Mouse (Mus musculus) CH12.LX (cell line): ENCODE measurements around the gene Tmc5. TPM values are rescaled to one million over a fixed set of nuclear protein-coding genes. Genes with fewer than 3 reads are reported as not detected.

Source experiments
- DNase-seq: peaks from one replicate; pipeline ENCODE4 v3.0.0-alpha.2; 2013; ENCODE audit errors: extremely low read depth
- H3K27ac ChIP-seq: 2 replicates; pipeline ENCODE4 v1.5.1; 2012; ENCODE audit warnings: low read depth, mild to moderate bottlenecking, control low read depth, moderate library complexity; ENCODE audit not compliant: insufficient read depth
- H3K27me3 ChIP-seq: replicated peaks from 2 replicates; pipeline ENCODE3; 2012; ENCODE audit warnings: inconsistent platforms
- H3K36me3 ChIP-seq, 2 experiments: replicated peaks in 1 of 2; 2 replicates each; pipeline versions ENCODE3 to v1.6.1; 2012; ENCODE audit warnings: inconsistent platforms in 1 of 2, low read length in 1 of 2, mild to moderate bottlenecking in 1 of 2, mixed read lengths in 1 of 2, moderate library complexity in 1 of 2; ENCODE audit not compliant: control insufficient read depth in 1 of 2, insufficient read depth in 1 of 2
- H3K4me1 ChIP-seq, 2 experiments: 2 replicates each; pipeline ENCODE4 v1.6.1; 2012; ENCODE audit warnings: inconsistent platforms in 1 of 2, moderate library complexity in 1 of 2; ENCODE audit not compliant: insufficient read depth in 2 of 2, control insufficient read depth in 1 of 2
- H3K4me2 ChIP-seq: 2 replicates; pipeline ENCODE4 v1.6.1; 2012; ENCODE audit warnings: low read depth, mild to moderate bottlenecking, control low read depth; ENCODE audit not compliant: poor library complexity, insufficient read depth, severe bottlenecking
- H3K4me3 ChIP-seq, 3 experiments: fragments of 150-350 bp in 1 of 3; sonication (generic) in 1 of 3; replicated peaks in 1 of 3; 2 replicates each; pipeline versions ENCODE3 to v1.5.1; 2011 to 2012; ENCODE audit warnings: low read depth in 2 of 3, low read length in 2 of 3, mild to moderate bottlenecking in 2 of 3, moderate library complexity in 2 of 3, control low read depth in 1 of 3, improper control_type of control experiment in 1 of 3, inconsistent platforms in 1 of 3, mixed read lengths in 1 of 3; ENCODE audit not compliant: poor library complexity in 1 of 3
- H3K79me2 ChIP-seq: replicated peaks from 2 replicates; pipeline ENCODE4 v1.6.1; 2012; ENCODE audit warnings: mild to moderate bottlenecking, moderate library complexity; ENCODE audit not compliant: control insufficient read depth, poor library complexity, insufficient read depth, severe bottlenecking; ENCODE audit errors: extremely low read depth
- H3K9ac ChIP-seq: 2 replicates; pipeline ENCODE4 v1.6.1; 2012; ENCODE audit warnings: low read depth, mild to moderate bottlenecking, control low read depth, moderate library complexity; ENCODE audit not compliant: insufficient read depth
- H3K9me3 ChIP-seq: replicated peaks from 2 replicates; pipeline ENCODE3; 2012; ENCODE audit warnings: low read length, inconsistent platforms, mixed read lengths
- BHLHE40 ChIP-seq: IDR thresholded peaks from 2 replicates; pipeline ENCODE4 v1.6.1; 2011; ENCODE audit warnings: mild to moderate bottlenecking, low read depth, low read length, improper control_type of control experiment
- CHD1 ChIP-seq: IDR thresholded peaks from 2 replicates; pipeline ENCODE4 v1.6.1; 2012; ENCODE audit warnings: low read depth, low read length, improper control_type of control experiment, inconsistent platforms
- CHD2 ChIP-seq: IDR thresholded peaks from 2 replicates; pipeline ENCODE4 v1.6.1; 2011; ENCODE audit warnings: low read length, improper control_type of control experiment
- CTCF ChIP-seq, 2 experiments: IDR thresholded peaks in 1 of 2; conservative IDR thresholded peaks in 1 of 2; 2 replicates each; pipeline ENCODE4 v1.5.1; 2011 to 2012; ENCODE audit warnings: low read depth in 2 of 2, low read length in 2 of 2, improper control_type of control experiment in 1 of 2, inconsistent platforms in 1 of 2, mild to moderate bottlenecking in 1 of 2, moderate library complexity in 1 of 2
- E2F4 ChIP-seq: IDR thresholded peaks from 2 replicates; pipeline ENCODE4 v1.6.1; 2011; ENCODE audit warnings: low read depth, low read length, improper control_type of control experiment; ENCODE audit not compliant: insufficient replicate concordance
- IRF4 ChIP-seq: IDR thresholded peaks from 2 replicates; pipeline ENCODE4 v1.6.1; 2014; ENCODE audit warnings: low read depth, mild to moderate bottlenecking, inconsistent platforms, low read length, improper control_type of control experiment
- JUN ChIP-seq: IDR thresholded peaks from 2 replicates; pipeline ENCODE4 v1.6.1; 2011; ENCODE audit warnings: low read depth, mild to moderate bottlenecking, low read length, improper control_type of control experiment, moderate library complexity; ENCODE audit not compliant: insufficient read depth
- MAZ ChIP-seq: IDR thresholded peaks from 2 replicates; pipeline ENCODE4 v1.6.1; 2012; ENCODE audit warnings: low read depth, mild to moderate bottlenecking, inconsistent platforms, low read length, improper control_type of control experiment, moderate library complexity
- MEF2A ChIP-seq: IDR thresholded peaks from 2 replicates; pipeline ENCODE4 v1.6.1; 2014; ENCODE audit warnings: low read depth, mild to moderate bottlenecking, inconsistent platforms, low read length, improper control_type of control experiment, borderline replicate concordance
- MXI1 ChIP-seq: IDR thresholded peaks from 2 replicates; pipeline ENCODE4 v1.6.1; 2011; ENCODE audit warnings: mild to moderate bottlenecking, low read depth, low read length, improper control_type of control experiment
- MYC ChIP-seq: IDR thresholded peaks from 2 replicates; pipeline ENCODE4 v1.6.1; 2011; ENCODE audit warnings: low read depth, mild to moderate bottlenecking, improper control_type of control experiment, low read length
- NRF1 ChIP-seq: IDR thresholded peaks from 2 replicates; pipeline ENCODE4 v1.6.1; 2014; ENCODE audit warnings: low read depth, mild to moderate bottlenecking, inconsistent platforms, low read length, improper control_type of control experiment, moderate library complexity
- POLR2A ChIP-seq: IDR thresholded peaks from 2 replicates; pipeline ENCODE4 v1.6.1; 2011; ENCODE audit warnings: low read depth, mild to moderate bottlenecking, improper control_type of control experiment, low read length
- RAD21 ChIP-seq: IDR thresholded peaks from 2 replicates; pipeline ENCODE4 v1.6.1; 2011; ENCODE audit warnings: low read depth, mild to moderate bottlenecking, low read length, improper control_type of control experiment, moderate library complexity
- RCOR1 ChIP-seq: conservative IDR thresholded peaks from 2 replicates; pipeline ENCODE4 v1.6.1; 2012; ENCODE audit warnings: low read depth, mild to moderate bottlenecking, inconsistent platforms, low read length, improper control_type of control experiment
- SIN3A ChIP-seq: IDR thresholded peaks from 2 replicates; pipeline ENCODE4 v1.6.1; 2012; ENCODE audit warnings: low read length, improper control_type of control experiment, inconsistent platforms
- SMC3 ChIP-seq: IDR thresholded peaks from 2 replicates; pipeline ENCODE4 v1.6.1; 2011; ENCODE audit warnings: low read depth, low read length, improper control_type of control experiment
- TBP ChIP-seq: conservative IDR thresholded peaks from 2 replicates; pipeline ENCODE4 v1.6.1; 2011; ENCODE audit warnings: low read depth, low read length, improper control_type of control experiment
- TCF12 ChIP-seq: IDR thresholded peaks from 2 replicates; pipeline ENCODE4 v1.6.1; 2014; ENCODE audit warnings: low read depth, mild to moderate bottlenecking, inconsistent platforms, low read length, improper control_type of control experiment
- USF1 ChIP-seq: IDR thresholded peaks from 2 replicates; pipeline ENCODE4 v1.6.1; 2014; ENCODE audit warnings: low read depth, mild to moderate bottlenecking, inconsistent platforms, low read length, improper control_type of control experiment
- ZC3H11A ChIP-seq: IDR thresholded peaks from 2 replicates; pipeline ENCODE4 v1.6.1; 2012; ENCODE audit warnings: low read depth, mild to moderate bottlenecking, inconsistent platforms, low read length, improper control_type of control experiment
- ZKSCAN1 ChIP-seq: IDR thresholded peaks from 2 replicates; pipeline ENCODE4 v1.6.1; 2012; ENCODE audit warnings: low read depth, inconsistent platforms, low read length, improper control_type of control experiment, borderline replicate concordance
- ZNF384 ChIP-seq: IDR thresholded peaks from 2 replicates; pipeline ENCODE4 v1.6.1; 2012; ENCODE audit warnings: low read depth, low read length, improper control_type of control experiment, inconsistent platforms
- dilution Hi-C: fragments of 300-500 bp; cut with MboI; formaldehyde crosslinking; loops from 2 replicates; pipeline ENCODE4 v1.14.3; 2020; ENCODE audit warnings: low sequenced_read_pairs; ENCODE audit not compliant: extremely low pct_unique_long_range_greater_than_20kb, extremely low pct_ligation_motif_present
- in situ Hi-C: fragments of 300-500 bp; cut with MboI; formaldehyde crosslinking; loops from 3 replicates; pipeline ENCODE4 v1.14.3; 2019; ENCODE audit warnings: low sequenced_read_pairs, low pct_ligation_motif_present, low pct_unique_long_range_greater_than_20kb, mixed read lengths
- polyA plus RNA-seq: library from polyadenylated mRNA; unstranded; fragments of >175 nt; gene quantifications from 2 replicates; pipeline ENCODE4 v1.2.1, GENCODE M21; 2012; ENCODE audit warnings: low read depth; ENCODE audit not compliant: insufficient read length
- total RNA-seq, 2 experiments: library from RNA; depleted of rRNA; stranded (reverse); fragments of 300-350 nt in 1 of 2; fragments of >200 nt in 1 of 2; gene quantifications; 2 replicates each; pipeline ENCODE4 v1.2.3; 2012 to 2014

Tmc5 gene
- total and polyA plus RNA-seq, 3 experiments: not detected

DNA sequence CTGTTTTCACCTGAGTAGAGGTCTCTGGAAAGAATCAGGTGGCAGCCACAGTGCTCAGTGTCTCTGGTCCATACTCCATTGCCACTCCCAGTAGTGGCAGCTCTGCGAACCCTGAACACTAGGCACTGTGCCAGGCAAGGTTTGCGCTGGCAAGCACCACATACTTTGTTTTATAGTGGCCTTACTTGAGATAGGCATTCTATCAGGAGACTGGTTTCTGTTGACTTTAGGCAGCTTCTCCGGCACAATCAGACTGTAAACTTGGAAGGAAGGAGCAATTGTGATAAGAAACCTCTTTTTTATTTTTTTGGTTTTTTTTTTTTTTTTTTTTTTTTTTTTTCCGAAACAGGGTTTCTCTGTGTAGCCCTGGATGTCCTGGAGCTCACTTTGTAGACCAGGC lies 110.9 kb downstream of the Tmc5 start:
- dilution Hi-C loops (no loop called here), in situ Hi-C loops (no loop called here)

DNA sequence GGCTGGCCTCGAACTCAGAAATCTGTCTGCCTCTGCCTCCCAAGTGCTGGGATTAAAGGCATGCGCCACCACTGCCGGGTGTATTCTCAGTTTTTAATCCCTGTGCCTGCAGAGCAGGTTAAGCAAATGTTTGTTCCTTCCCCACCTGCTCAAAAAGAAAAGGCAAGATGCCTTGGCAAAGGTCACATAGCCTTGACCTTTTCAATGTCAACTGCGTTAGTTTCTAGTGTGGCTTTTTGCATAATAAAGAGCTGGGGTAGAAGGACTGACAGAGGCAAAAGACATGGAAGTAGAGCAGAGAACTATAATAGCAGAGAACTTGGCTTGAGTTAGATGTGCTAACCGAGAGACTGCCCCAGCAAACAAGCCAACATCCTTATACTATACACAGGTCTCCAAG lies 113.7 kb downstream of the Tmc5 start:
- H3K4me1 ChIP-seq: peaks cover 7 to 24% of the 10 kb centered on the region in 2 experiments; a peak in 3 of 4 replicates
- dilution Hi-C loops (no loop called here), in situ Hi-C loops (no loop called here)
- no peak overlapping the region for H3K9ac ChIP-seq
- no peak for TF ChIP-seq MYC
- no peak for TF ChIP-seq MAZ
- H3K4me3 ChIP-seq: no peak overlapping the region
- H3K9me3 ChIP-seq: no peaks in the 10 kb centered on the region
- no peak overlapping the region for H3K4me2 ChIP-seq
- peaks cover 2% of the 10 kb centered on the region; the same call in 1 of the 2 replicates for H3K79me2 ChIP-seq
- H3K36me3 ChIP-seq: peaks cover 8 to 12% of the 10 kb centered on the region in 2 experiments
- no peaks in the 10 kb centered on the region for H3K27me3 ChIP-seq
- DNase-seq: no peak
- H3K27ac ChIP-seq: no peak overlapping the region

More for the DNA sequence above, 110.9 kb downstream of the Tmc5 start:
- H3K4me2 ChIP-seq: no peak overlapping the region
- peaks cover 23% of the 10 kb centered on the region for H3K79me2 ChIP-seq
- no peak for DNase-seq
- no peaks in the 10 kb centered on the region for H3K9me3 ChIP-seq
- H3K27me3 ChIP-seq: no peaks in the 10 kb centered on the region
- H3K27ac ChIP-seq: no peak overlapping the region
- H3K4me3 ChIP-seq: no peak overlapping the region
- H3K9ac ChIP-seq: no peak overlapping the region
- no peak for TF ChIP-seq MXI1
- no peak for TF ChIP-seq MAZ
- no peak for TF ChIP-seq RAD21
- TF ChIP-seq POLR2A: no peak
- no peak for TF ChIP-seq BHLHE40
- no peak for TF ChIP-seq SMC3
- no peak for TF ChIP-seq TBP
- no peak for TF ChIP-seq TCF12
- no peak for TF ChIP-seq MEF2A
- no peak for TF ChIP-seq CTCF (conservative IDR thresholded peaks at IDR 0.05 in 1 of 2, IDR thresholded peaks at IDR 0.05 in 1 of 2; ENCODE audit: low read depth in 2 of 2, low read length in 2 of 2)
- peaks cover 0 to 19% of the 10 kb centered on the region in 2 experiments; a peak in 2 of 4 replicates for H3K4me1 ChIP-seq
- no peaks in the 10 kb centered on the region for H3K36me3 ChIP-seq

DNA sequence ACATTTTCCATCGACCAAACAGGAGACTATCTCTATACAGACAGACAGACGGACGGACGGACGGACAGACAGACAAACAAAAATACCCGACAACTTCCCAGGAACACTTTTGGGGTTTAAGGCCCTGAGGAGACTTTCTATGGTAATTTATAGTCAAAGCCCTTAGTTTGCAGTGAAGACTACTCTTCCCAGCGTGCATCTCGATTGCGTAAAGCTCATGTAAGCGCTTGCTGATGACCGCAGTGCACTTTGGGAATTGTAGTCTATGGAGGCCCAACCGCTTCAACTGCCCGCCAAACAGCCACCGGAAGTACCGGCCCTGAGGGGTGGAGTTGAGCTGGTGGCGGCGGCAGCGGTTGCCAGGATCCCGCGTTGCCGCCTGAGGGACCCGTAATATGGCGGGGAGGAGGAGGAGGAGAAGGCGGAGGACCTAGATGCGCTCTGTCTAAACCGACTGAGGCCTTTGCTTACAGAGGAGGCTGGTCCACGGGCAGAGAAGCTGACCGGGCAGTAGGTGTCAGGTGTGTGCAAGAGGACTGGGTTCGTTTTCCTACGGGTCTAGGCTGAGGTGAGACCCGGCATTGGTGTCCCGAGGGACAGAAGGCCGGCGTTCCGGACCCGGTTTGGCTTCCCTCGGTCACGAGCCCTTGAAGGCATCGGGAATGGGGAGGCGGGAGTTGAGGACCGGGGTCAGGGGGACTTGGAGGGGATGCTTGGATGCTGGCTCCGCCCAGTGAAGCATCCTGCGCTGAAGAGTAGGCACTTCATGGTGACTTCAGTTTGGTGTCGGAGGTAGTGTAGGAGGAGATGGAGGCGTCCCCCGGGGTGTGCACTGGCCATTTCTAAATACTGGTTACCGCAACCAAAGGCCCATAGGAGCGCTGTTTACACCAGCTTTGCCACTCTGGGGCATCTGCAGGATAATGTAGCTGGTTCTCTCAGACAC lies 115.4 kb downstream of the Tmc5 start, which contains the start of gene Ccp110:
TSS of gene Ccp110 (plus strand) at position 325 of the 946 bp plus-strand sequence.
- Histone ChIP-seq H3K79me2 (peaks cover 2% of the 10 kb centered on the region; the same call in 1 of the 2 replicates), H3K9me3 (no peaks in the 10 kb centered on the region), H3K4me2 (peak within 1 kb of the TSS; percentile 88), H3K36me3 (peaks cover 12 to 19% of the 10 kb centered on the region in 2 experiments), H3K4me1 (peaks cover 7 to 18% of the 10 kb centered on the region in 2 experiments; a peak in 3 of 4 replicates), H3K27me3 (no peaks in the 10 kb centered on the region), H3K4me3 (peak within 1 kb of the TSS; percentile 78 to 98 (median 97)), H3K9ac (peak within 1 kb of the TSS; percentile 76), H3K27ac (peak within 1 kb of the TSS; percentile 2; the same call in 1 of the 2 replicates)
- in situ Hi-C loops (no loop called here), dilution Hi-C loops (no loop called here)
- DNase-seq: peak; percentile 97
- peak; percentile 89 for TF ChIP-seq SIN3A
- TF ChIP-seq POLR2A: peak; percentile 69
- TF ChIP-seq E2F4: peak; percentile 97; the same call in 1 of the 2 replicates
- no peak for TF ChIP-seq IRF4
- no peak for TF ChIP-seq ZNF384
- peak; percentile 62 for TF ChIP-seq NRF1
- no peak for TF ChIP-seq ZC3H11A
- TF ChIP-seq CHD1: peak; percentile 46; the same call in 1 of the 2 replicates
- TF ChIP-seq MEF2A: peak; percentile 61; the same call in 1 of the 2 replicates
- TF ChIP-seq ZKSCAN1: no peak
- TF ChIP-seq CHD2: peak; percentile 79; the same call in 1 of the 2 replicates
- no peak for TF ChIP-seq RCOR1
- no peak for TF ChIP-seq JUN
- no peak for TF ChIP-seq SMC3
- no peak for TF ChIP-seq USF1
